Comparison of ENCODE assay signal across 8 mouse cellular contexts in the genomic region with DNA sequence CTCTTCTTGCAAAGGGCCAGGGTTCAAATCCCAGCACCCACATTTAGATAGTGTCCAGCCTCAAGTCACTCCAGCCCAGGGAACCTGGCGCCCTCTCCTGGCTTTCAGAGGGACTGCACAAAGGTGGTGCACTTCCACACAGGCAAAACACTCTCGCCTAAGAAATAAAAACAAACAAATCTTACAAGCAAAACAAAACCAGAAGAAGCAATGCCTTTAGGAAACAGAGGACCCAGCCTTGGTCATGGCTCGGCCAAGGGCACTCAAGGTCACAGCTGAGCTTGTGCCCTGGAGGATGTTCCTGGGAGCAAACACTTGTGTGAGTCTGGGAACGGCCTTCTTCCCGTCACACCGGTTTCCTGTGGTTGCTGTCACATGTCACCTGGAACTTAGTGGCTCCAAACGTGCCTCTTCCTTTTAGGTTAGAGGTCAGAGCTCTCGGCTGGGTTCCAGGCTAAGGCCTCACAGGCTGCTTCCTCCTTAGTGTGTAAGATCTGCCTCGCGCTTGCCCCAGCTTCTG.
A peak's percentile ranks its signal among the peaks of the same experiment; 100 is the strongest.
DNase-seq lines count a peak whose midpoint lies in the region; ATAC-seq and TF ChIP-seq lines count a peak whose summit lies in the region.

No protein-coding gene starts in this region.

- peaks cover 21% of the 10 kb centered on the region for H3K27me3 ChIP-seq in forebrain, embryonic 10.5 days (ENCODE audit: poor library complexity, severe bottlenecking)
- H3K27me3 ChIP-seq in forebrain, embryonic 16.5 days (replicated peaks; ENCODE audit: control insufficient read depth, insufficient read depth, low read length) = no peaks in the 10 kb centered on the region
- no peaks in the 10 kb centered on the region for H3K27me3 ChIP-seq in kidney, postnatal 0 days (ENCODE audit: insufficient read depth, low read length)

- ATAC-seq in forebrain, embryonic 16.5 days = no peak
- peak; percentile 23; the same call in 1 of the 2 replicates for ATAC-seq in kidney, postnatal 0 days (replicated peaks; ENCODE audit: low FRiP score, low read depth)
- peak; percentile 53 for ATAC-seq in megakaryocyte, adult 5-6 weeks (ENCODE audit: poor library complexity, severe bottlenecking)

- H3K9me3 ChIP-seq in forebrain, embryonic 10.5 days = no peaks in the 10 kb centered on the region
- H3K9me3 ChIP-seq in forebrain, embryonic 16.5 days (ENCODE audit: control insufficient read depth, low read length) = no peaks in the 10 kb centered on the region
- H3K9me3 ChIP-seq in kidney, postnatal 0 days (replicated peaks; ENCODE audit: low read length) = no peaks in the 10 kb centered on the region

- no peaks in the 10 kb centered on the region for H3K36me3 ChIP-seq in forebrain, embryonic 10.5 days (replicated peaks)
- H3K36me3 ChIP-seq in forebrain, embryonic 16.5 days (ENCODE audit: control insufficient read depth, insufficient read depth) = no peaks in the 10 kb centered on the region
- no peaks in the 10 kb centered on the region for H3K36me3 ChIP-seq in kidney, postnatal 0 days (ENCODE audit: insufficient read depth, low read length)

- DNase-seq in forebrain, embryonic 10.5 days (ENCODE audit: extremely low spot score, low spot score) = no peak
- peak; percentile 73 for DNase-seq in R1 (ENCODE audit: low read depth, low spot score)
- DNase-seq in heart, adult 9 months (ENCODE audit: low spot score in 2 of 2) = peak; percentile 84 to 88
- peak; percentile 51 for DNase-seq in kidney, postnatal 0 days (ENCODE audit: low spot score)
- DNase-seq in frontal cortex, adult 2 months (ENCODE audit: extremely low spot score in 1 of 2, low spot score in 1 of 2) = no peak
- no peak for DNase-seq in right cerebral cortex, postnatal 14 days

- 52% methylated on average over 10 of the region's 10 CpGs for WGBS in forebrain, embryonic 10.5 days
- WGBS in forebrain, embryonic 16.5 days = 70% methylated on average over 10 of the region's 10 CpGs
- WGBS in kidney, postnatal 0 days = 38% methylated on average over 10 of the region's 10 CpGs

- TF ChIP-seq CTCF in kidney, postnatal 0 days (IDR thresholded peaks at IDR 0.05; ENCODE audit: low read depth) = peak; percentile 77

- no peak overlapping the region for H3K4me2 ChIP-seq in forebrain, embryonic 16.5 days (ENCODE audit: low read length)
- no peak overlapping the region for H3K4me2 ChIP-seq in kidney, postnatal 0 days (ENCODE audit: low read length)

- H3K27ac ChIP-seq in forebrain, embryonic 10.5 days = peak overlapping the region; percentile 74
- H3K27ac ChIP-seq in forebrain, embryonic 16.5 days (ENCODE audit: low read length) = no peak overlapping the region
- peak overlapping the region; percentile 66; the same call in 1 of the 2 replicates for H3K27ac ChIP-seq in kidney, postnatal 0 days

- H3K4me1 ChIP-seq in forebrain, embryonic 10.5 days = peaks cover 88% of the 10 kb centered on the region
- H3K4me1 ChIP-seq in forebrain, embryonic 16.5 days (replicated peaks; ENCODE audit: control insufficient read depth, insufficient read depth, low read length) = peaks cover 13% of the 10 kb centered on the region
- peaks cover 18% of the 10 kb centered on the region for H3K4me1 ChIP-seq in kidney, postnatal 0 days (replicated peaks; ENCODE audit: insufficient read depth, low read length)

- no peak overlapping the region for H3K4me3 ChIP-seq in forebrain, embryonic 10.5 days
- H3K4me3 ChIP-seq in forebrain, embryonic 16.5 days (replicated peaks; ENCODE audit: low read length) = no peak overlapping the region
- H3K4me3 ChIP-seq in kidney, postnatal 0 days (replicated peaks; ENCODE audit: low read depth, low read length) = no peak overlapping the region

- no peak overlapping the region for H3K9ac ChIP-seq in forebrain, embryonic 16.5 days (replicated peaks; ENCODE audit: low read depth, low read length)
- no peak overlapping the region for H3K9ac ChIP-seq in kidney, postnatal 0 days (ENCODE audit: low read depth, low read length)

Comparison
In these comparisons a context has a peak if more than half of its experiments do, and no peak if none do; other contexts are left out.
1. DNase-seq: peak in R1 (single experiment), heart, adult 9 months (2 of 2) and kidney, postnatal 0 days (single experiment); none in forebrain, embryonic 10.5 days (single experiment), frontal cortex, adult 2 months (0 of 2) and right cerebral cortex, postnatal 14 days (single experiment).